Mouse (Mus musculus) c-Kit-negative CD71-positive TER-119-positive erythroid progenitor cells, embryonic 14.5 days (primary cell): ENCODE data around the gene Thbd.

Experiments
- DNase-seq: peaks from one replicate; pipeline ENCODE4 v3.0.0-alpha.2; 2013; ENCODE audit warnings: low read depth, low spot score

Gene Thbd

GRCm38 (mm10) chr2:148425709-148426382, 17.9 kb upstream of the Thbd start:
- no peak for DNase-seq

DNA sequence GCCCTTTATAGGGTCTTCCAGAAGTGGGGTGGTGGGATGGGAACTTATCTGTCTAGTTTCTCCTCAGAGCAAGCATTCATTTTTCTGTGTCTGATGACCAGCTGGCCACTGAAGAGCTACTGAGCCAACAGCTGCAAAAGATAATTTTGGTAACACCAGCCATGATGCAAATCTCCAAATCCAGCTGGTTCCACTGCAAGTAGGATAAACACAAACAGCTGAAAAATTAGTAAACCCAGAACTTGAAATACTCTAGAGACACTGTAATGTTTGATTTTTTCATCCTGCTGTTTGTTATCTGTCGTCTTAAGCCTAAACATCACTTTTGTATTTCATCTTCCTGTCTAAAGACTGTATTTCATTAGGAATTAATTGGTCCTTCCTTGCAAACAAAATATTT, 13.7 kb upstream of the Thbd start:
- no peak for DNase-seq

- no peak for DNase-seq
Measured at GRCm38 (mm10) chr2:148421112-148421511, 13.1 kb upstream of the Thbd start.

- DNase-seq, result no peak
Measured at GRCm38 (mm10) chr2:148419776-148420175, 11.8 kb upstream of the Thbd start.

DNA sequence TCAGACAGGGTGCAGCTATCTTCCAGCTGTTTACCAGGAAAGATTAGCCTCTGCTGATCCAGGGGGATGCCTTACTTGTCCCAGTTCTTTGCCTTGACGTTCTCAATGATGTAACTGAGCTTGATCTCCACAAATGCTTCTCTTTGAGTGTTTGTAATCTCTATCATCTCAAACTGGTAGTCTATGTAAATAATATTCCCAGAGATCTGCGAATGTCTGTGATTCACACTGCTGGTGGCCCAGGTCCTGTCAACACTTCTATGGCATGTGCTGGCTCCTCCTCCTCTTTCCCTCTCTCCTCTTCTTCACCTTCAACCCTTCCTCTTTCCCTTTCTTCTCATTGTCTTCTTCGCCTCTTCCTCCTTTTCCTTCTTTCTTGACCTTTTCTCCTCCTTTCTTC, 11.2 kb upstream of the Thbd start:
- DNase-seq, result no peak

DNA sequence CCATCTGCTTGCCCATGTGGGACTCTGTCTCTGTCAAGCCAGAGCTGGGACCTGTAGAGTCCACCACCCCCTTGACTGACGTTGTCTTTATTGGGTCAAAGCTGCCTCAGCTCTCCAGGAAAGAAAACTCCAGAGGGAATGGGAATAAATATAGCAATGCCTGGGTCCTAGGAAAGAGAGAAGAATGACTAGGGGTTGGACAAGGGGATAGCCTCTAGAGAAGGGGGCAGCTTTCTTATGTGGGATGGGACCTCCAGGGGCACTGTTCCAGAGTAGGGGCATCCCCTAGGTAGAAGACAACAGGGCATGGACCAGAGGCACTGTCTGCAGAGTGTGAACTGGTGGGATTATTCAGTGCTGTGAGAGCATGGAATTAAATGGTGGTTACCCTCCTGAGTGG, 1.8 kb upstream of the Thbd start:
- no peak for DNase-seq

- DNase-seq, result no peak
Measured at GRCm38 (mm10) chr2:148409141-148409540, 1.2 kb upstream of the Thbd start.

DNA sequence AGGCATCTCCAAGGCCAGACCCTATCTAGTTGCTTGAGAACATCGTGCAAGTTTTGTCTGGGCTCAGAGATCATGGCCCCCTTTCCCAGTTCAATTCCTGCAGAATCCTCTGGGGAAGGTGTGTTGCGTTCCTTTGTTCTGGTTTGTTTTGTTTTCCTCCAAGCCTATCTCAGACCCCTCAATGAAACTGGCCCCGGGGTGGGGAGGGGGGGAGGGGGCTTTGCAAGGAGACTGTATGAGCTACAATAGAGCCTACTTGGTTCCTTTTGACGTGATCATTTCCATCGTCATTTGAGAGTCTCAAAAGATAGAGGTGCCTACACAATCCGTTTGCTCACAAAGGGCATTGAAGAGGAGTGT, 753 bp upstream of the Thbd start:
- DNase-seq, result no peak

- no peak for DNase-seq
Measured at GRCm38 (mm10) chr2:148406971-148407869, 768 bp downstream of the Thbd start.

DNA sequence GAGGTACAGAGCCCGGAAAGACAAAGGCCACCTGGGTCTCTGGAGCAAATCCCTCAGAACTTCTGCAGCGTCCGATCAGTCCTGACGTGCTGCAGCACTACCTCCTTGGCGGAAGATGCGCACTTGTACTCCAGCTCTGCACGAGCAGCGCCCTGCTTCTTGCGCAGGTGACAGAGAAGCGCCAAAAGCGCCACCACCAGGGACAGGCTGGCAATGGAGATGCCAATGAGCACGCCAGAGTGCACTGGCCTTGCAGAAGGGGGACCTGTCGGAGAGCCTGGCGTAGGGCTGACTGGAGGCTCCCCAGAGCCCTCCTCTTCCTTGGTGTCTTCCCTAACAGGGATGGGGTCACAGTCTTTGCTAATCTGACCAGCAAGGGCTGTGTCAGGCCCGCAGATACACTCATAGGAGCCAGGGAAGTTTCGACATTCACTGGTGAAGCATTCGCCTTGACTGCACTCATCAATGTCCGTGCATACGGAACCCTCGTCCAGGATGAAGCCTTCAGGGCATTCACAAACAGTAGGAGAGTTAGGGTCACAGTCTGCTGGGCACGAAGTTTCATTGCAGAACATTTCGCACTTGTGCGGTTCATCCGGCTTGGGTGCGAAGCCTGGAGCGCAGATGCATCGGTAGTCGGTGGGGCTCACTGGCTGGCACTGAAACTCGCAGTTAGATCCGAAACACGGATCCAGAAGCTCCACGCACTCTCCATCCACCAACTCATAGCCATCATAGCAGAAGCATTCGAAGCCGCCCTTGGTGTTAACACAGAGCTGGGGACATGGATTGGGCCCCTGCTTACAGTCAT, 1.6 kb downstream of the Thbd start:
- no peak for DNase-seq

GRCm38 (mm10) chr2:148404906-148405305, 3.1 kb downstream of the Thbd start:
- DNase-seq, result no peak

GRCm38 (mm10) chr2:148402227-148402626, 5.8 kb downstream of the Thbd start:
- DNase-seq, result no peak

GRCm38 (mm10) chr2:148398901-148399685, 8.9 kb downstream of the Thbd start:
- DNase-seq, result no peak

DNA sequence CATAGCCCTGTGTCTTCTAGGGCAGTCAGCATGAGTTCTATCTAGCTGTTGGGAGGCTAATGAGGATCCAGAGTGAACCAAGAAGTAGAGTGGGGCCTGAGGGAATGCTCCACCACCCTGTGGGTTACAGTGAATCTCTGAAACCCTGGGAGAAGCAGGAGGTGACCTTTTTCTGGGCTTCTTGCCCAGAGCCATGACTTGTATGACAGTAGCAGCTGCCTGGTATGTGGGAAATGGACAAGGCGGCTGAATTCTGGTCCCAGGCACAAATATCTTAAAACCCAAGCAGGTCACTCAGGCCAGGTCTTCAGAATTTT, 10.2 kb downstream of the Thbd start:
- DNase-seq, result no peak

- DNase-seq, result no peak
Measured at GRCm38 (mm10) chr2:148397015-148397783, 10.8 kb downstream of the Thbd start.

DNA sequence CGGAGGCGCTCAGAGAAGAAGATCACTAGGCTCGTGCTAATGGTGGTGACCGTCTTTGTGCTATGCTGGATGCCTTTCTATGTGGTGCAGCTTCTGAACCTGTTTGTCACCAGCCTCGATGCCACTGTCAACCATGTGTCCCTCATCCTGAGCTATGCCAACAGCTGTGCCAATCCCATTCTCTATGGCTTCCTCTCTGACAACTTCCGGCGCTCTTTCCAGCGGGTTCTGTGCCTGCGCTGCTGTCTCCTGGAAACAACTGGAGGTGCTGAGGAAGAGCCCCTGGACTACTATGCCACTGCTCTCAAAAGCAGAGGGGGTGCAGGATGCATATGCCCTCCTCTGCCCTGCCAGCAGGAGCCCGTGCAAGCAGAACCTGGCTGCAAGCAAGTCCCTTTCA, 11.8 kb downstream of the Thbd start:
- DNase-seq, result no peak

- no peak for DNase-seq
Measured at GRCm38 (mm10) chr2:148395131-148396051, 12.6 kb downstream of the Thbd start, which contains the start of gene Sstr4. Gene Sstr4 (plus strand): TSS chr2:148395344.

GRCm38 (mm10) chr2:148393846-148394245, 14.1 kb downstream of the Thbd start:
- no peak for DNase-seq

DNA sequence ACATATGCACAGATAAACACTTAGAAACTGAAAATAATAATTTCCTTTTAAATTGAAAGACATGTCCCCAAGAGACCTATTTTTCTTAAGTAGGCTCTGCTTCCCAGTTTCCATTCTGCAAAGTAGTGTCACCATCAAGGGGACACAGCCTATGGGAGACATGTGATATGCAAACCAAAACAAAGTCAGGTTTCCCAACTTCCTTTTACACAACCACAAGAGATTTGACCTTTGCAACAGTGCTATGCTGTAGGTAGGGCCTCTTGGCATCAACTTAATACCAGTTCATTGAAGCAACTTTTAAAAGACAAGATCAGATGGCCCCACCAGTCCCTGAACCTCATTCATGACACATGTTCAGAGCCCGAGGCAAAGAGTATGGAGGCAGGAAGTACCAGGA, 14.8 kb downstream of the Thbd start:
- no peak for DNase-seq
